Mouse (Mus musculus): ENCODE results near the gene Tob2. TPM values are rescaled to one million over a fixed set of nuclear protein-coding genes. Genes with fewer than 3 reads are reported as not detected.

The Tob2 gene
- total RNA-seq, 2 experiments from 2014 or later: 34.5 to 44.1 TPM

DNA sequence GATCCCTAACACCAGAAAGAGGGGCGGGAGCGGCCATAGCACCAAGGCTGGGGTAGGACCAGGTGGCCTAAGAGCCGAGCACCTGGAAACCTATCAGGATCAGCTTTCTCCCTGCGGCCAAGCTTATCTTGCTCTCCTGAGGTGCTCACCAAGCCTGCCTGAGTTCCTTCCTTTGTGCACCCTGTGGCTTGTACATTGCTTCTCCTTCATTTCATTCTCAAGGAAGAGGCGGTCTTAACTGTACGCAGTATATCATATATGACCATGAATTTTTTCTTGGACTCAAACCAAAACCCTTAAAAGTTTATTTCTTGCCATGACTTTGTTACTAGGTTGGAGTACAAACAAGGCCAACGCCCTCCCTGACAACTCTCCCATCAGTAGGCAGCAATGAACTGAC, 5.6 kb upstream of the Tob2 start:
- no peak for DNase-seq (ENCODE audit: low spot score in 2 of 2)

DNA sequence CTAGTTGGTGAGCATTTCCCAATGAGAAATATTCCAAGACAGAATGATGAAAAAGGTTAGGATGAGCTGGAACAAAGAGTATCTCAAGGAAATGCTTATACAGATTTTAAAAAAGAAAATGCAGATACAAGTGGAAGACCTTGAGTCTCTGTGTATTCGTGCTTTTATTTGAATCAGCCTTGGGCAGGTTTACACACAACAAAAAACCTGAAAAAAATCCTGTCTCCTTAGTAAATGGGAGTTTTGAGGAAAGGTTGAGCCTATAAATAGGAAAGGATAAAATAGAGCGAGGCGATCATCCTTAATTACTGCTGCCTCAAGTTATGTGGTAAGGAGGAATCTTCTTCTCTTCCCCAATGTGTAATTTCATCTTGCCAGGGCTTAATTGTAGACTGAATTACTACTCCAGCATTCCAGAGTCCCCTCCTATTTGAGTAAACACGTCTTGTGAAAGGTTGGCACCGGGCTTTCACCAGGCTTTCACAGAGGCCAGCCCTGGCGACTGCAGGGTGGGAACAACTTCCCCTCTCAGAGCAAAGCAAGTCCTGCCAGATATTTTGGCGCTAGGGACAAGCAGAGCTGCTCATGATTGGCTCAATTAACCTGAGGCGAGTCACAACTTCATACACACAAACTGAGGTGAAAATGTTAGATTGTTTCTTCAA, 2.0 kb upstream of the Tob2 start:
- DNase-seq (ENCODE audit: low spot score in 2 of 2): no peak

GRCm38 (mm10) chr15:81859330-81860255, 997 bp upstream of the Tob2 start:
- peak; percentile 55 to 70 for DNase-seq (ENCODE audit: low spot score in 2 of 2)

DNA sequence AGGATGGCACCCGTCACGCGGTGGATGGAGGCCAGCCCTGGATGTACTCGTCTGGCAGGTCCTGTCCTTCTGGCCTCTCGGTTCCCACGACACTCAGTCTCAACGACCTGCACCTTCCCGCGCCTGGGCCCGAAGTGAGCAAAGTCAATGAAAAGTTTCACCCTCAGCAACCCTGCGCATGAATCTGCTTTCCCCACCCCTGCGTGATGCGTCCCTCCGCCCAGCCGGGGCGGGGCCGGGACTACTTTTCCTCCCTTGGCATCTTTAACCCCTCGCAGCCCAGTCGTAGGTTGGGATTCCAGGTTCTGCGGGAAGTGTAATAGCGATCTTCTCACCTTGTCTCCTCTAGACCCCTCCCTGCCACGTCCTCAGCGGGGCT, 469 bp downstream of the Tob2 start:
- DNase-seq (ENCODE audit: low spot score in 2 of 2): peak; percentile 83 to 92

GRCm38 (mm10) chr15:81857724-81858116, 876 bp downstream of the Tob2 start:
- DNase-seq (ENCODE audit: low spot score in 2 of 2): no peak

DNA sequence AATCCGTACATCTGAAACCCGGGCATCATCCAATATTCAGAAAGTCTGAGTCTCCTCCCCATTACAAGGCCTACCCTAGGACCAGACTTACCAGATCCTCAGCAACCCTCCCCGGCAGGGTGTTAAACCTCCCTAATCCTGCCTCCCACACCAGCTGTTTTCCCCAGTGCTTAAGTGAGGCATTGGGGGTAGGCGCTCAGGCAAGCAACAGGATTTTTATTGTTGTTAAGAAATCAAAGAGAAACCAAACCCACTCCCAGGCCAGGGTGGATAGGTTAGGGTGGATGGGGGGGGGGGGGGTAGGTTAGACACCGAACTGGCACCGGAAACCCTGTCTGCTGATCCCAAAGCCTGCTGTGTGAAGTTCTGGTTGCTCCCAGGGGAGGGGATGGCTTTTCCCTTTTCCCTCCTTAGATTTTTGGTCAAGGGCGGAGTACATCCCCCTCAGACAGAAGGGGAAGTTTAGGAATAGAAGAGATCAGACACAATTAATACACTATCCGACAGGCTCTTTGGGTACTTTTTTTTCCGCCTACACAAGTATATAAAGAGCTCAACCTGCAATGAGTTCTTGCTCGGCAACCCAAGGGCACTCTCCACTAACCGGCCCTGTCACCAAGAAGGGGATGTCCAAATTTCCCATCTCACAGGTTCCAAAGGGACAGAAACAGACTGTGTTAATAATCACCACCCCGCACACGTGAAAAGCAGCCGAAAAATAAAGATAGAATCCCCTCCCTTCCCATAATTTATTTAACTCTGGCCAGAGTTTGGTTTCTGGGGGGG, 1.5 kb downstream of the Tob2 start:
- peak in 1 of 2 experiments; percentile 41 for DNase-seq (ENCODE audit: low spot score in 2 of 2)

DNA sequence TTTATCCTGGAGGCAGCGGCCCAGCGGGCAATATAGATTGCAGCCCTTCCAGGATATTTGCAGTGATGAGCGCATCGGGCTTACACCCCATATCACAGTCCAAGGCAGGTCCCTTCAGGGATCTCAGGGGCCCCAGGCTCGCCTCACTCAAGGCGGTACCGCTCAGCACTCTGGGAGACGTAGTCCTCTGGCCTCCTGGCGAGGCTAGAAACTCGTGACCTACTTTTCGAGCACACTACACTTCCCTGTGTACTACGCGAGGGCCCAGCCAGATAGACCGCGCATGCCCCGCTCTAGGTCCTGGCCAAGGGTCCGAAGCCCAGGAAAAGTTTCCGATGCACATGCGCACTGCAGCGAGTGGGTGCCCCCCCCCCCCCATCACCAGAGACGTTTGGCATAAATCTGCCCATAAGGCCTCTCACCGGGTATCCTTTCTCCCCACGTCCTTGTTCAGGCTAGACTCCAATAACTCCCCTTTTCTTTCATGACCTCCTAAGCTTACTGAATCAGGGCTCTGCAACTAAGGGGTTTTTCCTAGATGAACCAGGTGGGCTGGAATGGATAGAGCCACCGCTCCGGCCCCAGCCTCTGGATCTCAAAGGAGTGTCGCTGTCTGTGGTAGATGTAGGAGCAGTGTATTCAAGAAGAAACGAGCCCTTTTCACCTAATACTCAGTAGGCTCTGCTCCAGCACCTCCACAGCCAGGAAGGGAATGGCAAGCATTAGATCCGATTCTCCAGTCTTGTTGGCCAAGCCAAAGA, 2.4 kb downstream of the Tob2 start:
- DNase-seq (ENCODE audit: low spot score in 2 of 2): peak; percentile 71 to 85

DNA sequence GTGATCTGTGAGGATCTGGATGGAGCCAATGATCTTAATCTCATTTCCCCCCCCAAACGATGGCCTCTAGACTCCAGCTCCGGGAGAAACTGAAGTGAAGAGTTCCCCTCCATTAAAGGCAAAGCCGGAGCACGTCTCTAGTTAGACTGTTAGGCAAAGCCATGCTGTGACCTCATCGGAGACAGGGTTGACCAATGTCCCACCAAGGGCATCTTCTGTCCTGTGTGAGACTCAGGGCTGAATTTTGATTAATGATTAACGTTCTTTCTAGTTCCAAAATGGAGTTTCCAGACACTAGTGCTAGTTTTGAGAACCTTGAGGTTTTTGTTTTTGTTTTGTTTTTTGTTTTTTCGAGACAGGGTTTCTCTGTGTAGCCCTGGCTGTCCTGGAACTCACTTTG, 5.5 kb downstream of the Tob2 start:
- DNase-seq (ENCODE audit: low spot score in 2 of 2): no peak

DNA sequence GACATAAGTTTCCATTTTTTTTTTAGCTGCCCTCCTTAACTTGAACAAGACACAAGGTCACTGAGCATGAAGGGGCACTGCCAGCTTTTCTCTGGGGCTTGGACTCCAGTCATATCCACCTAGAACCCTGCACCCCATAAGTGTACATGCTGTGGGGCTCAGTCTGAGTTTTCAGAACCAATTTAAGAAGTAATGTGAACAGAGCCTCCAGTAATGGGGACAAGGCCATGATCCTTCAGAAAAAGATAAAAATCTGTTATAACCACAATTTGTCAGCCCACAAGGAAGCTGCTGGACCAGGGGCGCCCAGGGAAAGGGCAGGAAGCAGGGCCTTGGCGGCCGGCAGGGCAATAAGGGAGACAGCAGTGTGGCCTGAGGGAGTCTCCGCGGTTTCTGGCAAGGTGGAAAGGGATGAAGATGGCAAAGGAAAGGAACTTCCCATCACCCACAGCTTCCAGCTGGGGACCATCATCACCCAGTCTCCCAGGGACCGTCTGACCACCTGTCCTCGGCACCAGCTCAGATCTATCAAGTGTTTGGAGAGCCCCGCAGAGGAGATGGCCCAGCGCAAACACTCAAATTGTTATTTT, 6.1 kb downstream of the Tob2 start:
- no peak for DNase-seq (ENCODE audit: low spot score in 2 of 2)

DNA sequence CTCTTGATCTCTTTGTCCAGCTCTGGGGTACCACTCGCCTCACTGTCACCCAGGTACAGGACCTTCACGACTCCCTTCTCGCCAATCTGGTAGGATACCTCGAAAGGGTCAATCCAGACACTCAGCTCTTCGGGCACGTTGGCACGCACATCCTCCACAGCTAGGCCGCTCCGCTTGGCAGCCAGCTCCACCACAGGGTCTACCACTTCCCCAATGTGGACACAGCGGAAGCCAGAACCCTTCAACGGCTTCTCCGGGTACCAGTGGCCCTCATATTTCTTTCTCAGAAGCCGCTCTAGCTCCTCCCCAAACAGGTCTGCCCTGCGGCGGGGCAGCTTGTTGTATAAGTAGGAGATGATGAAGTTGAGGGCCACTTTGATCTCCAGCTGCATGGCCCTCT, 7.2 kb downstream of the Tob2 start:
- no peak for DNase-seq (ENCODE audit: low spot score in 2 of 2)

- DNase-seq (ENCODE audit: low spot score in 2 of 2): no peak
Observed at GRCm38 (mm10) chr15:81850718-81851117, 7.9 kb downstream of the Tob2 start.

DNA sequence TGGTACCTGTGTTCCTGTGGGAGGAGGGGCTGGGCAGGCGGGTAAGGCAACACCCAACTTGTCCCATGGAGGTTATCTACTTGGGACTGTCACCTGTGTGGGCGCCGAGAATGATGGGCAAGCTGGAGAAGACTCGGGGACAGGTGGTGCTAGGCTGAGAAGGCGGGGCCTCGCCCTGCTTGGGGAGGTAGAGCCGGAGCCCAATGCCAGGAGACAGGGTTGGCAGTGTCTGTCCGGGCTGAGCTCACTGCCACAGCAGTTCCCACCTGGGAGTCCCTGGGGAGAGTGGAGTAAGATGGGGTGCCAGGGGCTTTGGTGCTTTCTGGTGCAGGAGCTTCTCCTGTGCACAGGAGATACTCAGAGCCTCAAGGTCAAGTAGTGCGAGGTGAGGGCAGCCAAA, 9.5 kb downstream of the Tob2 start:
- no peak for DNase-seq (ENCODE audit: low spot score in 2 of 2)

- DNase-seq (ENCODE audit: low spot score in 2 of 2): no peak
Observed at GRCm38 (mm10) chr15:81848301-81848700, 10.3 kb downstream of the Tob2 start.

GRCm38 (mm10) chr15:81847861-81848260, 10.7 kb downstream of the Tob2 start:
- DNase-seq (ENCODE audit: low spot score in 2 of 2): no peak

DNA sequence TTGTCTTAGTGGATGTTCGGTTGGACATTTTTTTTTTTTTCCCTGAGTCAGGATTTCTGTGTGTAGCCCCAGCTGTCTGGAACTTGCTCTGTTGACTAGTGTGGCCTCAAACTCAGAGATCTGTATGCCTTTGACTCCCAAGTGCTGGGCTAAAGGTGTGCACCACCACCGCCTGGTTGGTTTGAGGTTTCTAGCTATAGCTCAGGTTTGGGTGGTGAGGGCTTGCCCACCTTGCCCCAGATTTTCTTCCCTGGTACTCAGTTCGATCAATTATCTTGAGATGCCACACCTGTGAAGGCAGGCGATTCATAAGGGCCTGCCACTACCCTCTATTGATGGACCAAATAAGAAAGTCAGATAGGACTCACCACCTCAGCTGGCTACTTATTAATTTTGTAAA, 11.4 kb downstream of the Tob2 start:
- DNase-seq (ENCODE audit: low spot score in 2 of 2): no peak

GRCm38 (mm10) chr15:81846755-81847154, 11.8 kb downstream of the Tob2 start:
- no peak for DNase-seq (ENCODE audit: low spot score in 2 of 2)

- no peak for DNase-seq (ENCODE audit: low spot score in 2 of 2)
Observed at GRCm38 (mm10) chr15:81845724-81846123, 12.9 kb downstream of the Tob2 start.

GRCm38 (mm10) chr15:81845033-81845625, 13.5 kb downstream of the Tob2 start:
- no peak for DNase-seq (ENCODE audit: low spot score in 2 of 2)

GRCm38 (mm10) chr15:81842275-81842674, 16.3 kb downstream of the Tob2 start:
- DNase-seq (ENCODE audit: low spot score in 2 of 2): no peak

GRCm38 (mm10) chr15:81840306-81840705, 18.3 kb downstream of the Tob2 start:
- no peak for DNase-seq (ENCODE audit: low spot score in 2 of 2)
